Comparison of ENCODE assay signal across 9 mouse cellular contexts in the genomic region with DNA sequence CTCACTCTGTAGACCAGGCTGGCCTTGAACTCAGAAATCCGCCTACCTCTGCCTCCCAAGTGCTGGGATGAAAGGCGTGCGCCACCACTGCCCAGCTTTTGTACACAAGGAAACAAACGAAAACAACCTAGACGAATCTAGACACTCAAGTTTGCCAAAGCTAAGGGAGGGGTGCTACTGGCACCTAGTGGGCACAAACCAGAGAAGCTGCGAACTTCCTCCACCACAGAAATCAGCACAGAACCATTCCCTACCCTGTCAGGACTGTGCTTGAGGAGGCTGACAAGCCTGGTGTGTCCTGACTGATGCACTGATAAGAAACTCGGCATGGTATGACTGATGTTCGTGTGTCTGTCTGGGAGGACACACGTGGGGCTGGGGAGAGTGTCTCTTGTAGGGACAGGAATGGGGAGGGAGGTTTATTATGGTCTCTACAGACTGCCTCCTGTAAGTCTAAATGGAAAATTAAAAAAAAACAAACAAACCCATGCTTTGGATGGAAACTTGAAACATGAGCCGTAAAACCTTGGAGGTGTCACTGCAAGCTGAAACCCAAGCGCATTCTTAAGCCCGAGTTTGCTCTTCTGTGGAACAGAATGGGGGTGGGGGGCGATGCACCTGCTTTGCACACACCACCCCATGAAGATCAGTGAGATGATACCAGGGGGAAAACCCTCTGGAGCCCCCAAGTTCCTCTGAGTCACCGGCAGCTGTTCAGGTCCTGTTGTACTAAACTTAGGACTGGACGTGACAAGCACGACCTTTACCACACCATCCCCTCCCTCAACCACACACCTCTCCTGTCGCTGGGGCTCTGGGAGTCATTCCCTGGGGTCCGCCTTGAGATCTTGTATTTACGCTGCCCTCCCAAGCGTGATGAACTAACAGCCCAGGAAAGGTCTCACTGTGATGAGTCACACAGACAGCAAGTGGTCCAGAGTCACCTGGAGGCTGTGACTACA. TPM values are rescaled to one million over a fixed set of nuclear protein-coding genes. Genes with fewer than 3 reads are reported as not detected.
DNase-seq lines count a peak whose midpoint lies in the region; ATAC-seq and TF ChIP-seq lines count a peak whose summit lies in the region.
"Had no signal": no experiment of that assay in that cellular context is flagged by ENCODE, and none has a peak within 500 bp of the region (broad histone marks: within the 10 kb centered on the region; RNA-seq: fewer than 3 reads in every experiment).

No protein-coding gene starts in this region.

- DNase-seq in kidney, adult 2 months, result no peak
- DNase-seq in right cerebral cortex, adult 2 months (ENCODE audit: low spot score in 2 of 2), result peak; percentile 41 to 44
- DNase-seq in right cerebral cortex, postnatal 36 days (ENCODE audit: low spot score in 2 of 2), result no peak
- peak; percentile 79 for DNase-seq in brain, adult 2 months (ENCODE audit: low read depth, low spot score)
- peak; percentile 22 for DNase-seq in telencephalon, adult 2 months (ENCODE audit: low read depth, low spot score)
- no peak for DNase-seq in urinary bladder, postnatal 4 days (ENCODE audit: low spot score in 2 of 2)
- DNase-seq: thymus, adult 2 months had no signal

- TF ChIP-seq POLR2A in kidney, adult 2 months (IDR thresholded peaks at IDR 0.05; ENCODE audit: low read depth, low read length), result no peak

- H3K27ac ChIP-seq in kidney, embryonic 16.5 days (ENCODE audit: low read length), result no peak overlapping the region
- no peak overlapping the region for H3K27ac ChIP-seq in kidney, adult 2 months (ENCODE audit: insufficient read depth, low read depth, low read length)
- H3K27ac ChIP-seq: limb, embryonic 13.5 days had no signal

- H3K36me3 ChIP-seq in kidney, embryonic 16.5 days (ENCODE audit: insufficient read depth, low read length), result peaks cover 3% of the 10 kb centered on the region; the same call in 1 of the 2 replicates
- H3K36me3 ChIP-seq in kidney, adult 2 months (ENCODE audit: control insufficient read depth, insufficient read depth, low read length), result no peaks in the 10 kb centered on the region

- no peaks in the 10 kb centered on the region for H3K27me3 ChIP-seq in kidney, embryonic 16.5 days (ENCODE audit: insufficient read depth, low read length)
- no peaks in the 10 kb centered on the region for H3K27me3 ChIP-seq in kidney, adult 2 months (replicated peaks; ENCODE audit: control insufficient read depth, insufficient read depth, low read length)
- H3K27me3 ChIP-seq: limb, embryonic 13.5 days had no signal

- TF ChIP-seq CTCF in kidney, adult 2 months (conservative IDR thresholded peaks at IDR 0.05; ENCODE audit: insufficient read depth, insufficient read length, low read depth, low read length), result no peak

- no peak overlapping the region for H3K4me3 ChIP-seq in kidney, embryonic 16.5 days (ENCODE audit: low read length)
- no peak overlapping the region for H3K4me3 ChIP-seq in kidney, adult 2 months (ENCODE audit: insufficient read depth, low read depth, low read length)
- H3K4me3 ChIP-seq: limb, embryonic 13.5 days had no signal

- H3K4me2 ChIP-seq in kidney, embryonic 16.5 days (replicated peaks; ENCODE audit: low read depth, low read length), result no peak overlapping the region
- H3K4me2 ChIP-seq: limb, embryonic 13.5 days had no signal

- 0 out of 2 replicates have a peak, but pooled peaks have one; percentile 13 for ATAC-seq in kidney, embryonic 16.5 days (ENCODE audit: low FRiP score, low TSS enrichment)

- peaks cover 11% of the 10 kb centered on the region for H3K4me1 ChIP-seq in kidney, embryonic 16.5 days (ENCODE audit: insufficient read depth, low read length)
- H3K4me1 ChIP-seq in kidney, adult 2 months (ENCODE audit: control insufficient read depth, insufficient read depth, low read length), result peaks cover 9% of the 10 kb centered on the region; the same call in 1 of the 2 replicates

- H3K9me3 ChIP-seq in kidney, embryonic 16.5 days (ENCODE audit: low read length), result no peaks in the 10 kb centered on the region
- H3K9me3 ChIP-seq: limb, embryonic 13.5 days had no signal

- no peak overlapping the region for H3K9ac ChIP-seq in kidney, embryonic 16.5 days (replicated peaks; ENCODE audit: low read length)
- H3K9ac ChIP-seq: limb, embryonic 13.5 days had no signal

- 53% methylated on average over 20 of the region's 20 CpGs for WGBS in kidney, embryonic 16.5 days
- 62% methylated on average over 20 of the region's 20 CpGs for WGBS in kidney, adult 2 months

RNA-seq across cellular contexts. Expression of gene Stambp, which starts 3.3 kb away (rescaled TPM):
- 28.5 and 29.4 TPM in 2 replicates for polyA plus RNA-seq in kidney, embryonic 16.5 days (2015; fragmentation: Nextera tagmentation; extraction: Ambion mirVana)
- 13.9 and 15.7 TPM in 2 replicates for polyA plus RNA-seq in kidney, adult 2 months (2012; rRNA removed)

RNA-seq across cellular contexts. Expression of gene Actg2, which starts 33.1 kb away (rescaled TPM):
- polyA plus RNA-seq in kidney, embryonic 16.5 days (2015; fragmentation: Nextera tagmentation; extraction: Ambion mirVana), result 21.2 and 182 TPM in 2 replicates
- polyA plus RNA-seq in kidney, adult 2 months (2012; rRNA removed), result 2.0 and 10.5 TPM in 2 replicates

Comparison
In these comparisons a context has a peak if more than half of its experiments do, and no peak if none do; other contexts are left out.
1. DNase-seq: peak in right cerebral cortex, adult 2 months (2 of 2), brain, adult 2 months (single experiment) and telencephalon, adult 2 months (single experiment); none in kidney, adult 2 months (single experiment), right cerebral cortex, postnatal 36 days (0 of 2) and urinary bladder, postnatal 4 days (0 of 2).